In the genomic region with DNA sequence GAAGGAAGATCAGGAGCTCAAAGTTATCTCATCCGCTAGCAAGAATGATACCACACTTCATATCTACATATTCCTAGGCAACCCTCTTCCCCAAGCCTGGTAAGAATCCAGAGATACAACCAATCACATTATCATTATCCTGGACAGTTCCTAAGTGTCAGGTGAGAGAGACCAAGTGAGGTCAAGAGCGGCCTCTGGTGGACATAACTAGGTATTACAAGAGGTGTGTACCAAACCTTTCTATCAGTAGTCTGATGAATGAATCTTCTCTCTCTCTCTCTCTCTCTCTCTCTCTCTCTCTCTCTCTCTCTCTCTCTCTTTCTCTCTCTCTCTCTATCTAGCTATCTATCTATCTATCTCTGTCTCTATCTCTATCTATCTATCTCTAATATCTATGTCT, we compare ENCODE assay signal across 9 mouse cellular contexts. TPM values are rescaled to one million over a fixed set of nuclear protein-coding genes. Genes with fewer than 3 reads are reported as not detected.
A peak's percentile ranks its signal among the peaks of the same experiment; 100 is the strongest.
DNase-seq lines count a peak whose midpoint lies in the region; ATAC-seq and TF ChIP-seq lines count a peak whose summit lies in the region.
"Had no signal": no experiment of that assay in that cellular context is flagged by ENCODE, and none has a peak within 500 bp of the region (broad histone marks: within the 10 kb centered on the region; RNA-seq: fewer than 3 reads in every experiment).

No protein-coding gene starts in this region.

- no peak for TF ChIP-seq EP300 in ES-Bruce4 (IDR thresholded peaks at IDR 0.05; ENCODE audit: insufficient read depth, low read depth, low read length)

- no peak overlapping the region for H3K9ac ChIP-seq in intestine, postnatal 0 days (ENCODE audit: low read depth, low read length)
- H3K9ac ChIP-seq in intestine, embryonic 15.5 days = no peak overlapping the region
- no peak overlapping the region for H3K9ac ChIP-seq in ES-Bruce4 (ENCODE audit: low read depth, poor library complexity, severe bottlenecking)
- no peak overlapping the region for H3K9ac ChIP-seq in limb, embryonic 11.5 days (ENCODE audit: low read length)
- H3K9ac ChIP-seq in neural tube, embryonic 15.5 days (replicated peaks) = no peak overlapping the region
- H3K9ac ChIP-seq: embryonic facial prominence, embryonic 13.5 days had no signal

- DNase-seq in 416B (ENCODE audit: low read depth) = peak; percentile 68
- peak; percentile 23 to 62 for DNase-seq in cerebellum, postnatal 25 days
- peak; percentile 58 for DNase-seq in limb, embryonic 11.5 days (ENCODE audit: low spot score)
- peak; percentile 58 for DNase-seq in thymus, postnatal 4 days

- no peak overlapping the region for H3K27ac ChIP-seq in intestine, postnatal 0 days (ENCODE audit: low read depth, low read length)
- H3K27ac ChIP-seq in intestine, embryonic 15.5 days = no peak overlapping the region
- no peak overlapping the region for H3K27ac ChIP-seq in ES-Bruce4 (ENCODE audit: insufficient read depth, low read length)
- H3K27ac ChIP-seq in limb, embryonic 11.5 days (replicated peaks; ENCODE audit: low read depth, low read length) = no peak overlapping the region
- no peak overlapping the region for H3K27ac ChIP-seq in neural tube, embryonic 15.5 days (replicated peaks)
- H3K27ac ChIP-seq: embryonic facial prominence, embryonic 13.5 days had no signal

- H3K4me2 ChIP-seq in intestine, postnatal 0 days (replicated peaks; ENCODE audit: low read depth) = no peak overlapping the region
- H3K4me2 ChIP-seq in intestine, embryonic 15.5 days (replicated peaks) = no peak overlapping the region
- H3K4me2 ChIP-seq in limb, embryonic 11.5 days (ENCODE audit: low read depth, severe bottlenecking) = no peak overlapping the region
- H3K4me2 ChIP-seq in neural tube, embryonic 15.5 days = no peak overlapping the region
- H3K4me2 ChIP-seq: embryonic facial prominence, embryonic 13.5 days had no signal

- no peak for TF ChIP-seq POLR2A in ES-Bruce4 (IDR thresholded peaks at IDR 0.05; ENCODE audit: insufficient read depth, low read length)

- H3K9me3 ChIP-seq in intestine, postnatal 0 days (ENCODE audit: control insufficient read depth) = no peaks in the 10 kb centered on the region
- no peaks in the 10 kb centered on the region for H3K9me3 ChIP-seq in intestine, embryonic 15.5 days
- H3K9me3 ChIP-seq in ES-Bruce4 (replicated peaks; ENCODE audit: control insufficient read depth, insufficient read depth, low read length, poor library complexity, severe bottlenecking) = no peaks in the 10 kb centered on the region
- no peaks in the 10 kb centered on the region for H3K9me3 ChIP-seq in limb, embryonic 11.5 days (ENCODE audit: control insufficient read depth, low read length)
- no peaks in the 10 kb centered on the region for H3K9me3 ChIP-seq in neural tube, embryonic 15.5 days (replicated peaks)
- H3K9me3 ChIP-seq: embryonic facial prominence, embryonic 13.5 days had no signal

- 11% methylated on average over 2 of the region's 2 CpGs for WGBS in intestine, postnatal 0 days
- WGBS in intestine, embryonic 15.5 days = 6% methylated on average over 2 of the region's 2 CpGs
- 7% methylated on average over 2 of the region's 2 CpGs for WGBS in limb, embryonic 11.5 days
- 9% methylated on average over 2 of the region's 2 CpGs for WGBS in neural tube, embryonic 15.5 days

- peak; percentile 91 for TF ChIP-seq CTCF in intestine, postnatal 0 days (IDR thresholded peaks at IDR 0.05; ENCODE audit: low read depth)
- peak; percentile 3 for TF ChIP-seq CTCF in ES-Bruce4 (IDR thresholded peaks at IDR 0.05; ENCODE audit: low read depth, low read length)

- H3K27me3 ChIP-seq in intestine, postnatal 0 days (replicated peaks; ENCODE audit: control insufficient read depth, insufficient read depth, low read length) = 0 out of 2 replicates have a peak, but pooled peaks cover 7% of the 10 kb centered on the region
- 0 out of 2 replicates have a peak, but pooled peaks cover 3% of the 10 kb centered on the region for H3K27me3 ChIP-seq in intestine, embryonic 15.5 days (replicated peaks)
- no peaks in the 10 kb centered on the region for H3K27me3 ChIP-seq in ES-Bruce4 (ENCODE audit: control insufficient read depth, insufficient read depth, low read length, poor library complexity, severe bottlenecking)
- no peaks in the 10 kb centered on the region for H3K27me3 ChIP-seq in limb, embryonic 11.5 days (ENCODE audit: control insufficient read depth, insufficient read depth, low read length)
- H3K27me3 ChIP-seq in neural tube, embryonic 15.5 days (replicated peaks) = 0 out of 2 replicates have a peak, but pooled peaks cover 3% of the 10 kb centered on the region

- no peaks in the 10 kb centered on the region for H3K36me3 ChIP-seq in intestine, postnatal 0 days (ENCODE audit: control insufficient read depth, insufficient read depth)
- H3K36me3 ChIP-seq in intestine, embryonic 15.5 days = no peaks in the 10 kb centered on the region
- H3K36me3 ChIP-seq in ES-Bruce4 (ENCODE audit: control insufficient read depth, insufficient read depth, low read length, poor library complexity, severe bottlenecking) = no peaks in the 10 kb centered on the region
- no peaks in the 10 kb centered on the region for H3K36me3 ChIP-seq in limb, embryonic 11.5 days (ENCODE audit: control insufficient read depth, insufficient read depth, low read length)
- no peaks in the 10 kb centered on the region for H3K36me3 ChIP-seq in neural tube, embryonic 15.5 days
- H3K36me3 ChIP-seq: embryonic facial prominence, embryonic 13.5 days had no signal

- no peak overlapping the region for H3K4me3 ChIP-seq in intestine, postnatal 0 days (ENCODE audit: low read depth, low read length)
- H3K4me3 ChIP-seq in intestine, embryonic 15.5 days (replicated peaks) = no peak overlapping the region
- H3K4me3 ChIP-seq in ES-Bruce4 (ENCODE audit: low read depth, low read length) = no peak overlapping the region
- H3K4me3 ChIP-seq in limb, embryonic 11.5 days (ENCODE audit: low read depth, low read length) = no peak overlapping the region
- H3K4me3 ChIP-seq in neural tube, embryonic 15.5 days (replicated peaks) = no peak overlapping the region
- H3K4me3 ChIP-seq: embryonic facial prominence, embryonic 13.5 days had no signal

- no peak for ATAC-seq in intestine, postnatal 0 days
- ATAC-seq in intestine, embryonic 15.5 days = no peak
- ATAC-seq in limb, embryonic 11.5 days (ENCODE audit: insufficient number of reproducible peaks, low FRiP score, low TSS enrichment, low read depth) = no peak
- no peak for ATAC-seq in neural tube, embryonic 15.5 days (ENCODE audit: low FRiP score)

- H3K4me1 ChIP-seq in intestine, postnatal 0 days (replicated peaks; ENCODE audit: control insufficient read depth, insufficient read depth, low read length) = 0 out of 2 replicates have a peak, but pooled peaks cover 4% of the 10 kb centered on the region
- H3K4me1 ChIP-seq in intestine, embryonic 15.5 days (replicated peaks) = peaks cover 4% of the 10 kb centered on the region
- H3K4me1 ChIP-seq in ES-Bruce4 (ENCODE audit: control insufficient read depth, insufficient read depth, low read length) = no peaks in the 10 kb centered on the region
- 0 out of 2 replicates have a peak, but pooled peaks cover 2% of the 10 kb centered on the region for H3K4me1 ChIP-seq in limb, embryonic 11.5 days (ENCODE audit: control insufficient read depth, insufficient read depth, low read length)
- H3K4me1 ChIP-seq in neural tube, embryonic 15.5 days = peaks cover 6% of the 10 kb centered on the region; the same call in 1 of the 2 replicates
- H3K4me1 ChIP-seq: embryonic facial prominence, embryonic 13.5 days had no signal

RNA-seq across cellular contexts. Expression of gene Marc1, which starts 20.0 kb away (rescaled TPM):
- polyA plus RNA-seq in intestine, postnatal 0 days (2015; fragmentation: Nextera tagmentation; extraction: Ambion mirVana) = 1.5 and 1.6 TPM in 2 replicates
- 0.86 and 0.88 TPM in 2 replicates for polyA plus RNA-seq in intestine, embryonic 15.5 days (2015; fragmentation: Nextera tagmentation; extraction: Ambion mirVana)
- polyA plus RNA-seq in ES-Bruce4 (2011; ENCODE audit: insufficient read depth, insufficient read length, low read depth, missing spikeins) = not detected in 2 replicates
- polyA plus RNA-seq in limb, embryonic 11.5 days (2014; fragmentation: Nextera tagmentation; extraction: Ambion mirVana) = not detected in 2 replicates
- polyA plus RNA-seq in neural tube, embryonic 15.5 days (2015; fragmentation: Nextera tagmentation; extraction: Ambion mirVana) = 0.36 TPM in 1 of 2 replicates, not detected in the other
- polyA plus RNA-seq: embryonic facial prominence, embryonic 13.5 days had no signal

RNA-seq across cellular contexts. Expression of gene Marc2, which starts 55.1 kb away (rescaled TPM):
- polyA plus RNA-seq in intestine, postnatal 0 days (2015; fragmentation: Nextera tagmentation; extraction: Ambion mirVana) = 555 and 620 TPM in 2 replicates
- polyA plus RNA-seq in intestine, embryonic 15.5 days (2015; fragmentation: Nextera tagmentation; extraction: Ambion mirVana) = 361 and 402 TPM in 2 replicates
- polyA plus RNA-seq in ES-Bruce4 (2011; ENCODE audit: insufficient read depth, insufficient read length, low read depth, missing spikeins) = 70.9 and 77.4 TPM in 2 replicates
- 110 and 112 TPM in 2 replicates for polyA plus RNA-seq in limb, embryonic 11.5 days (2014; fragmentation: Nextera tagmentation; extraction: Ambion mirVana)
- 113 and 133 TPM in 2 replicates for polyA plus RNA-seq in neural tube, embryonic 15.5 days (2015; fragmentation: Nextera tagmentation; extraction: Ambion mirVana)

RNA-seq across cellular contexts. Expression of gene Hlx, which starts 58.7 kb away (rescaled TPM):
- 20.2 and 22.7 TPM in 2 replicates for polyA plus RNA-seq in intestine, postnatal 0 days (2015; fragmentation: Nextera tagmentation; extraction: Ambion mirVana)
- 46.6 and 52.3 TPM in 2 replicates for polyA plus RNA-seq in intestine, embryonic 15.5 days (2015; fragmentation: Nextera tagmentation; extraction: Ambion mirVana)
- 0.37 TPM in 1 of 2 replicates, not detected in the other for polyA plus RNA-seq in ES-Bruce4 (2011; ENCODE audit: insufficient read depth, insufficient read length, low read depth, missing spikeins)
- polyA plus RNA-seq in limb, embryonic 11.5 days (2014; fragmentation: Nextera tagmentation; extraction: Ambion mirVana) = 10.5 and 12.8 TPM in 2 replicates
- 2.6 and 7.9 TPM in 2 replicates for polyA plus RNA-seq in neural tube, embryonic 15.5 days (2015; fragmentation: Nextera tagmentation; extraction: Ambion mirVana)
